In the genomic region with DNA sequence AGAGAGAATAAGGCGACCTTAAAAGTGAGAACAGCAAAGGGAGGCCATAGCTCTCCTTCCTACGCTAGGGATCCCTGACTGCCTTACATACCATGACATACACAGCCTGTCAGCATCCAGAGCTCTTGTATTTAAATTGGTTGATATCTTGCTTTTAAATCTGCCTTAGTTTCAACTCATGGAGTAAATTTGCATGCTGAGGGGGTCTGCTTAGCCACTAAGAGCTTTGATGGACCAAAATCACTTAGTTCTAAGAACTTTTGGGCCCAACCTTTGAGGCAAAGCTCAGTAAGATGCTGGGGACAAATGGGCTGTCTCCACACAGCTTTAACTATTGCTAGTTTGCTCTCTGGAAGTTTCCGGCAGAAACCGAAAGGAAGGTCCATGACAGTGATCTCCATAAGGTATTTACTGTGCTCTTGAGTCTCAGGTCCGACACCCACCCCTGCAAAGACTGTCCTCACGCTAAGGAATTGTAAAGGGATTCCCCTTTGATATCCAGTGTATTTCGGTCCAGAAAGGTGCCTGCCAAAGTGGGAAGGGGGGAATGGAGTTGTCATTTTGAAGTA, we compare ENCODE assay signal across 8 mouse cellular contexts. TPM values are rescaled to one million over a fixed set of nuclear protein-coding genes. Genes with fewer than 3 reads are reported as not detected.
A peak's percentile ranks its signal among the peaks of the same experiment; 100 is the strongest.
DNase-seq lines count a peak whose midpoint lies in the region; ATAC-seq and TF ChIP-seq lines count a peak whose summit lies in the region.

No protein-coding gene starts in this region.

- no peaks in the 10 kb centered on the region for H3K27me3 ChIP-seq in heart, embryonic 16.5 days (ENCODE audit: control insufficient read depth, insufficient read depth, low read length)
- H3K27me3 ChIP-seq in neural tube, embryonic 11.5 days (ENCODE audit: control insufficient read depth, insufficient read depth, low read length), result no peaks in the 10 kb centered on the region
- H3K27me3 ChIP-seq in cerebellum, adult 2 months (ENCODE audit: control insufficient read depth, insufficient read depth, low read length), result no peaks in the 10 kb centered on the region

- H3K4me3 ChIP-seq in heart, embryonic 16.5 days (ENCODE audit: low read length), result peak overlapping the region; percentile 56
- H3K4me3 ChIP-seq in neural tube, embryonic 11.5 days (ENCODE audit: low read depth, low read length), result peak overlapping the region; percentile 42
- H3K4me3 ChIP-seq in cerebellum, adult 2 months (replicated peaks; ENCODE audit: insufficient read depth, low read depth, low read length), result no peak overlapping the region

- H3K9ac ChIP-seq in heart, embryonic 16.5 days (ENCODE audit: low read length), result peak overlapping the region; percentile 71
- H3K9ac ChIP-seq in neural tube, embryonic 11.5 days (ENCODE audit: low read length), result peak overlapping the region; percentile 82

- intact Hi-C loops in heart, postnatal 10 days (cut with DNase I), result loop anchor here (2.0 kb wide), 1 partner anchor 15 kb away; no protein-coding TSS in a partner anchor

- H3K4me1 ChIP-seq in heart, embryonic 16.5 days (ENCODE audit: control insufficient read depth, insufficient read depth, low read length), result peaks cover 10% of the 10 kb centered on the region
- peaks cover 9% of the 10 kb centered on the region for H3K4me1 ChIP-seq in neural tube, embryonic 11.5 days (ENCODE audit: control insufficient read depth, insufficient read depth, low read length)
- H3K4me1 ChIP-seq in cerebellum, adult 2 months (ENCODE audit: control insufficient read depth, insufficient read depth, low read length), result no peaks in the 10 kb centered on the region

- no peak for TF ChIP-seq POLR2A in cerebellum, adult 2 months (IDR thresholded peaks at IDR 0.05; ENCODE audit: borderline replicate concordance, insufficient read depth, low read length)

- H3K9me3 ChIP-seq in heart, embryonic 16.5 days (replicated peaks; ENCODE audit: control insufficient read depth, low read length), result no peaks in the 10 kb centered on the region
- H3K9me3 ChIP-seq in neural tube, embryonic 11.5 days (ENCODE audit: control insufficient read depth, low read length), result no peaks in the 10 kb centered on the region

- peak overlapping the region; percentile 25; the same call in 1 of the 2 replicates for H3K27ac ChIP-seq in heart, embryonic 16.5 days (ENCODE audit: low read length)
- peak overlapping the region; percentile 84 for H3K27ac ChIP-seq in neural tube, embryonic 11.5 days (ENCODE audit: low read depth, low read length)
- no peak overlapping the region for H3K27ac ChIP-seq in cerebellum, adult 2 months (ENCODE audit: insufficient read depth, low read length)

- no peak for ATAC-seq in heart, embryonic 16.5 days (replicated peaks; ENCODE audit: extremely low read depth, insufficient read depth, low FRiP score)
- ATAC-seq in neural tube, embryonic 11.5 days (ENCODE audit: insufficient read depth, low FRiP score, low TSS enrichment), result no peak

- no peaks in the 10 kb centered on the region for H3K36me3 ChIP-seq in heart, embryonic 16.5 days (ENCODE audit: control insufficient read depth, insufficient read depth)
- H3K36me3 ChIP-seq in neural tube, embryonic 11.5 days (ENCODE audit: control insufficient read depth, insufficient read depth, low read length), result no peaks in the 10 kb centered on the region

- WGBS in heart, embryonic 16.5 days, result 28% methylated on average over 7 of the region's 7 CpGs
- WGBS in neural tube, embryonic 11.5 days, result 28% methylated on average over 7 of the region's 7 CpGs
- WGBS in cerebellum, adult 2 months, result 45% methylated on average over 7 of the region's 7 CpGs

- DNase-seq in heart, postnatal 10 days, result no peak
- peak; percentile 56 for DNase-seq in c-Kit-positive CD71-positive TER-119-negative erythroid progenitor cells, embryonic 14.5 days (ENCODE audit: low read depth)
- DNase-seq in induced T-regulatory cell, adult 2 months (ENCODE audit: low read depth), result peak; percentile 70
- DNase-seq in neural tube, embryonic 11.5 days (ENCODE audit: low spot score), result peak; percentile 43
- DNase-seq in cerebellum, adult 2 months, result no peak
- no peak for DNase-seq in adrenal gland, postnatal 36 days
- no peak for DNase-seq in cerebellum, adult 18-20 months

- peak overlapping the region; percentile 64 for H3K4me2 ChIP-seq in heart, embryonic 16.5 days (ENCODE audit: low read depth, low read length)
- H3K4me2 ChIP-seq in neural tube, embryonic 11.5 days (ENCODE audit: low read depth), result peak overlapping the region; percentile 51

- no peak for TF ChIP-seq CTCF in cerebellum, adult 2 months (IDR thresholded peaks at IDR 0.05; ENCODE audit: borderline replicate concordance, insufficient read depth, low read depth, low read length)

RNA-seq across cellular contexts. Expression of a gene that starts 1.5 kb away (rescaled TPM):
- 2.7 and 3.8 TPM in 2 replicates for polyA plus RNA-seq in heart, embryonic 16.5 days (2015; fragmentation: Nextera tagmentation; extraction: Ambion mirVana)
- total RNA-seq in heart, postnatal 10 days (2021), result 10 to 100 TPM; 78.6 to 96.2 TPM
- 5.8 and 6.7 TPM in 2 replicates for polyA plus RNA-seq in neural tube, embryonic 11.5 days (2014; fragmentation: Nextera tagmentation; extraction: Ambion mirVana)
- 4.5 and 6.3 TPM in 2 replicates for polyA plus RNA-seq in cerebellum, adult 2 months (2012; rRNA removed)
- 10 to 100 TPM; 23.8 to 30.2 TPM for total RNA-seq in adrenal gland, postnatal 36 days (2021)

RNA-seq across cellular contexts. Expression of a gene that starts 2.7 kb away (rescaled TPM):
- 37.9 and 41.1 TPM in 2 replicates for polyA plus RNA-seq in heart, embryonic 16.5 days (2015; fragmentation: Nextera tagmentation; extraction: Ambion mirVana)
- total RNA-seq in heart, postnatal 10 days (2021), result 100 to 1,000 TPM; 615 to 716 TPM
- polyA plus RNA-seq in neural tube, embryonic 11.5 days (2014; fragmentation: Nextera tagmentation; extraction: Ambion mirVana), result 24.5 and 46.0 TPM in 2 replicates
- polyA plus RNA-seq in cerebellum, adult 2 months (2012; rRNA removed), result 6.8 TPM in 1 of 2 replicates, not detected in the other
- 100 to 1,000 TPM; 495 to 593 TPM for total RNA-seq in adrenal gland, postnatal 36 days (2021)

RNA-seq across cellular contexts. Expression of a gene that starts 7.9 kb away (rescaled TPM):
- 11.8 and 12.6 TPM in 2 replicates for polyA plus RNA-seq in heart, embryonic 16.5 days (2015; fragmentation: Nextera tagmentation; extraction: Ambion mirVana)
- total RNA-seq in heart, postnatal 10 days (2021), result 10 to 100 TPM; 21.8 to 28.9 TPM
- 11.4 and 24.5 TPM in 2 replicates for polyA plus RNA-seq in neural tube, embryonic 11.5 days (2014; fragmentation: Nextera tagmentation; extraction: Ambion mirVana)
- 127 and 149 TPM in 2 replicates for polyA plus RNA-seq in cerebellum, adult 2 months (2012; rRNA removed)
- 10 to 100 TPM in 1 of 2 experiments, 1 to 10 TPM in 1; 2.9 to 13.5 TPM for total RNA-seq in adrenal gland, postnatal 36 days (2021)

RNA-seq across cellular contexts. Expression of a gene that starts 9.1 kb away (rescaled TPM):
- polyA plus RNA-seq in heart, embryonic 16.5 days (2015; fragmentation: Nextera tagmentation; extraction: Ambion mirVana), result 0.76 and 1.2 TPM in 2 replicates
- total RNA-seq in heart, postnatal 10 days (2021), result under 1 TPM in 1 of 2 experiments, not detected in 1; 0.22 TPM
- 0.42 TPM in 1 of 2 replicates, not detected in the other for polyA plus RNA-seq in neural tube, embryonic 11.5 days (2014; fragmentation: Nextera tagmentation; extraction: Ambion mirVana)
- polyA plus RNA-seq in cerebellum, adult 2 months (2012; rRNA removed), result not detected in 2 replicates
- total RNA-seq in adrenal gland, postnatal 36 days (2021), result not detected

RNA-seq across cellular contexts. Expression of a gene that starts 16.5 kb away (rescaled TPM):
- 7.8 and 9.4 TPM in 2 replicates for polyA plus RNA-seq in heart, embryonic 16.5 days (2015; fragmentation: Nextera tagmentation; extraction: Ambion mirVana)
- 1 to 10 TPM; 4.6 to 5.9 TPM for total RNA-seq in heart, postnatal 10 days (2021)
- polyA plus RNA-seq in neural tube, embryonic 11.5 days (2014; fragmentation: Nextera tagmentation; extraction: Ambion mirVana), result 6.8 and 8.6 TPM in 2 replicates
- 8.0 and 9.3 TPM in 2 replicates for polyA plus RNA-seq in cerebellum, adult 2 months (2012; rRNA removed)
- total RNA-seq in adrenal gland, postnatal 36 days (2021), result 10 to 100 TPM; 16.3 to 17.9 TPM

Comparison
In these comparisons a context has a peak if more than half of its experiments do, and no peak if none do; other contexts are left out.
1. DNase-seq: peak in c-Kit-positive CD71-positive TER-119-negative erythroid progenitor cells, embryonic 14.5 days (single experiment), induced T-regulatory cell, adult 2 months (single experiment) and neural tube, embryonic 11.5 days (single experiment); none in heart, postnatal 10 days (0 of 2), cerebellum, adult 2 months (0 of 2), adrenal gland, postnatal 36 days (0 of 2) and cerebellum, adult 18-20 months (0 of 2).